Mouse (Mus musculus) neutrophil, adult 5-6 weeks (primary cell): Measurements from ENCODE around the gene Zfp963. TPM values are rescaled to one million over a fixed set of nuclear protein-coding genes. Genes with fewer than 3 reads are reported as not detected.

Experiments used
- ATAC-seq: fragments of 151-379, 151-347 bp; 2 replicates; pipeline ENCODE4 v1.8.0; 2017; ENCODE audit warnings: mild to moderate bottlenecking, moderate TSS enrichment; ENCODE audit not compliant: insufficient number of reproducible peaks, poor library complexity, low FRiP score, severe bottlenecking; ENCODE audit errors: extremely low read depth
- total RNA-seq: library from RNA; stranded (forward); fragments of 200-1000 nt; gene quantifications from 2 replicates; pipeline ENCODE4 v1.2.3, GENCODE M21; 2017

Gene Zfp963
- total RNA-seq: 8.8 and 11.2 TPM in 2 replicates

DNA sequence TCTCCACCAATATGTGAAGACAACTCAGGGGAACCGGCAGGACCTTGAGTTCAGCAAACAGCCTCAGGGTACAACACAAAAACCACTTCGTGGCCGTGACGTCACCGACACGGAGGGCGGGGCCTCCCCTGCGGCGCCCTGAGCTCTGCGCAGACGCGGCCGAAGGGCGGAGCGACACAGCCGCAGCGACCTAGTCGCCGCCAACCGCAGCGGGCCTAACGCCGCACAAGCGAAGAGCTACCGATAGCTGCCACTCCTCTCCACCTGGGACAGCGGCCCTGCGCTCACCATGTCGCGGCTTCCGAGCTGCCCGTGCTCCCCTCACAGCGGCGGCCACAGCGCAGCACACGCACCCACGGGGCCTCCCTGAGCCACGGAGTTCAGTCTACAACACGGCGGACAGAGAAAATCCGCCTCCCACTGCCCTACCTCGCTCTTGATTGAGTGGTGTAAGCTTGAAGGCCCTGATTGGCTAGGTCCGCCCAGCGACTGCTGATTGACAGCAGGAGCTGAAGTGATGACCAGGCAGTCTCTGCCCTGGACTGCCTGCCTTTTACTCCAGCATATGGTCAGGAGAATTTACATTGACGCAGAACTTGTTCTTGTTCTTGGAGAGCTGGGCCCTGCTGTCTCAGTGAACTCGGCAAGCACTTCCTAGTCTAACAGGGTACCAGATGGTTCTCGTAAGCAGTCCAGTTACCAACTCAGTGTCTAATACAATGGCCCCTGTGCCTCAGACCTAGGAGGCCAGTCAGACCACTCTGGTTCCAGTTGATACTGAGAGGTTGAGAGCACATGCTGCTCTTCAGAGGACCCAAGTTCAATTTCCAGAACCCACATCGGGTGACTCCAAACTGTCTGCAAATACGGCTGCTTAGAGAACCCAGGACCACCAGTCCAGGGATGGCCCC is at the start of gene Zfp963:
TSS of gene Zfp963 (minus strand) at position 427 of the 911 bp plus-strand sequence.
- ATAC-seq: peak; percentile 96

DNA sequence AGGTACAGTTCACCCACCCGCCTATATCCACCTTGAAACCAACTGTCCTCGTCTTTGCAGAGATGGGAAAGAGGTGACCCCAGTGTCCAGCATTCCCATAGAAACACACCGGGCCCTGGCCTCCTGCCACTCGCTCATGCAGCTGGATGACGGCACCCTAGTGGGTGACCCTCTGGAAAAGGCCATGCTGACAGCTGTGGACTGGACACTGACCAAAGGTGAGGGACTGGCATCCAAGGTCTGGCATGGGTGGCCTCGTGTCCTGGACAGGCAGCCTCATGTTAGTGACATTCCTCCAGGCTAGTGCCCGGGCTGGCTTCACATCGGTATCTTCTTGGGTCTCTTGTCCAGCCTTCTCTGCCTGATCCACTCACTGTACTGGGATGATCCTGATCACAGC is 49.5 kb upstream of the Zfp963 start:
- no peak for ATAC-seq

DNA sequence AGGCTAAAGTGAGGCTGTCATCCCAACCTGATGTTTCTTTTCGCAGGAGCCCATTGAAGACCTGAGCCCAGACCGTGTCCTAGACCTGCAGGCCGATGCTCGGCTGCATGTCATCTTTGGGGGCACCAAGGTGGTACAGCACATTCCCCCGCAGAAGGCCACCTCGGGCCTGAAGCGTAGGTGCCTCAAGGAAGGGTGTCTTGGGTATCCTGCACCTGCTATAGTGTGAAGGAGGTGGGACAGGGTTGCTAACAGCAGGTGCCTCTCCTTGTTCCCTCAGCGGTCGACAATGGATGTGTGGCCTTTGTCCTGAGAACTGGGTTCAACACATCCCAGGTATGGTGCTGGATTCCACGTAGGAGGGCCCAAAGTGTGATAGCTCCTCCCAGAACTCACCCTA is 47.9 kb upstream of the Zfp963 start:
- no peak for ATAC-seq

DNA sequence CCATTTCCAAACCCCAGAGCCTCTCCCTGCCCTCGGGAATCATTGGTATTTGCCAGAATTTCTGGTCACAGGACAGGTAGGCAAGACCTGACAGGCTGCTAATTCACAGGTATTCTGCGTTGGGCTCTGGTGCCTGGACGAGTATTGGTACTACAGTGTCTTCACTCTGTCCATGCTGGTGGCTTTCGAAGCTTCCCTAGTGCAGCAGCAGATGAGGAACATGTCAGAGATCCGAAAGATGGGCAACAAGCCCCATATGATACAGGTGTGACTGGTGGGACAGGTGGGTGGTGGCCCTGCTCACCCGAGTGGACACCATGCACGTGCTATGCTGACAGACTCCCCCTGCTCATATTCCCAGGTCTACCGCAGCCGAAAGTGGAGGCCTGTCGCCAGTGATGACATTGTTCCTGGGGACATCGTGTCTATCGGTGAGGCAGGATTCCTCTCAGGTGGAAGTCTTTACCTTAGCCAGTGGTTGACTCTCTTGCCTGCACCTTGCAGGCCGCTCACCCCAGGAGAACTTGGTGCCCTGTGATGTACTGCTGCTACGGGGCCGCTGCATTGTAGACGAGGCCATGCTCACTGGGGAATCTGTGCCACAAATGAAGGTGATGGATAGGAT is 47.1 kb upstream of the Zfp963 start:
- no peak for ATAC-seq

DNA sequence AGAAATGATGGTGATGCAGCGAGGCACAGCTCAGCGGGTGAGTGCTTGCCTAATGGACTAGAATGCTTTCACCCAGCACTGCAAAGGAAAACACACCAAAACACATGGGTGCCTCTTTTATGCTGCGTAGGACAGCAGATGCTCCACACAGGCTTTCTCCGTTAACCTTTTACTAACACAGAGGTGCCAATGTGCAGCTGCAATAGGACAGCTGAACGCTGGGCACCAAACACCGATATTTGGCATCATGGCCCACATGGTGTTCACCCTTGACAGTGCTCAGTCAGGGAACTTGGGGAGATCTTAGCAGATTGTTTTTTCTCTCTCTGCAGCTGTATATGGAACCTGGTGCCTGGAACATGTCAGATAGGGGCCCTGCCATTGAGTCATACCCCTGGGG is 45.1 kb upstream of the Zfp963 start:
- no peak for ATAC-seq

DNA sequence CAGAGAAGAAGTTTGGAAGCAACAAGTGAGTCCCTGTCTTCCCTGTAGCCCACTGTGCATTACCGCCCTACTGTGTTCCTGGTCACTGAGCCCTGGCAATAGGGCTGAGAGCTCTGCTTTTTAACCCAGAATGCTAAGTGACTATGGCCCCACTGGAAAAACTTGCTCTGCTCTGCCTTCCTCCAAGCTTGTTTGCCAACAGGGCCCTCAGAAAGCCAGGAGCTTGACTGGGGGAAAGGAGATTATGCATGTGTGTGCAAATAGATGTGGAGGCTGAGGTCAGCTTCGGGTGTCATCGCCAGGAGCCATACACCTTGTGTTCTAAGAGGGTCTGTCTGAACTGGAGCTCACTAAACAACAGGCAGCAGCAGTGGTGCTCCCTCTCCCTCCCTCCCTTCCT is 44.3 kb upstream of the Zfp963 start:
- ATAC-seq: no peak

DNA sequence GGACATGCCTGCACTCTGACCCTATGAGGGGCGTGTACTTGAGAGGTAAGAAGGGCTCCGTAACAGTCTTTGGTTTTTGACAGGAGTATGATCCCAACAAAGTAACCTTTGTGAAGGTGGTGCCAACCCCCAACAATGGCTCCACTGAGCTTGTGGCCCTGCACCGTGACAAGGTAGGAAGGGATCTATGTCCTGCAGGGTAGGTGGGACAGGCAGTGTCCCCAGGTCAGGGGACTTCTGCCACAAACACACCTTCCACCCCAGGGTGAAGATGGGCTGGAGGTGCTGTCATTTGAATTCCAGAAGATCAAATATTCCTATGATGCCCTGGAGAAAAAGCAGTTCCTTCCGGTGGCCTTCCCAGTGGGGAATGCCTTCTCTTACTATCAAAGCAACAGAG is 43.9 kb upstream of the Zfp963 start:
- no peak for ATAC-seq

DNA sequence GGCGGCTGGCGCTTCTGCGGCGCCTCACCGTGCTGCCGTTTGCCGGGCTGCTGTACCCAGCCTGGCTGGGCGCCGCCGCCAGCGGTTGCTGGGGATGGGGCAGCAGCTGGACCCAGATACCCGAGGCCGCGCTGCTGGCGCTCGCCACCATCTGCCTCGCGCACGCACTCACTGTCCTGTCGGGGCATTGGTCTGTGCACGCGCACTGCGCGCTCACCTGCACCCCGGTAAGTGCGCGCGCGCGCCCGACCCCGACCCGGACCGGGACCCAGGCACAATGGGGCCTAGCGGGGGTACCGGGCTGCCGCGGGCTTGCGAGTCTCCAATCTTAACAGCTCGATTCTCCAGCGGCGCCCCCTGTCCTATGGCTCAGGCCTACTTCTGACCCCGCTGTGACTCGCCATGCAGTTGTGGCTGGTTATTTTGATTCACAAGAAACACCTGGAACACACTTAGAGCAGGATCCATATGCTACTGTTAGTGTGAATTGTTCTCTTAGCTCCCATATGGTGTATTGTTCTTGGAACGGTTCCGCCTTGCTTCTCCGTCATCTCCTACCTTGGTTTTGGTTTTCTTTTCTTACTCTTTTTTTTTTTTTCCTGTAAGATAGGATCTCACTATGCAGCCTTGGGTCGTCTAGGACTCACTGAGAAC is 41.8 kb upstream of the Zfp963 start:
- no peak for ATAC-seq

DNA sequence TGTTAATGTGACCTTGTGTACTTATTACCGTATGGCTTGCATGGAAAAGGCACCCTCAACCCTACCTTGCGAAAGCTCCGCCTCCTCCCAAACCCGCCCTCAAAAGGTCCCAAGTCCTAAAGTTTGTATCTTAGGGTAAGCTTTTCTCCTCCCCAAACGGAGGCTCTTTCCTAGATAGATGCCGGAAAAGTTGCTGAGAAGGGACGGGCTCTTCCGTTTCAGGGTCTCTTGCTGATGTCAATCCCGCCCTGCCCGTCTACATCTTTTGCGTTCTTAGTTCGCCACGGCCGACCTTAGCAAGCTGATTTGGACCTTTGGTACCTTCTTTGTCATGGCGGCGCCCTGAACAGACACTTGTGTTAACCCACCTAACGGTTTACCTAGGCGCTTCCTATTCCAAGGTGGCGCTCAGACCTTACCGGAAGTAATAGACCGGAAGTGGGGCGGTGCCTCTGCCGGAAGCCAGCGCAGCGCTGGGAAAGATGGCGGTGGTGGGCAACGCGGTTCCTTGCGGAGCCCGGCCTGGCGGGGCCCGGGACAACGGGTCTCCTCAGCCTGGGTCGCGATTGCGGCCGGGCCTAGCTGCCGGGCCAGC is 41.1 kb upstream of the Zfp963 start, which contains the start of the genes Atp13a1 and Zfp866:
TSS of gene Atp13a1 (plus strand) at position 391 of the 595 bp plus-strand sequence.
TSS of gene Zfp866 (minus strand) at position 406 of the 595 bp plus-strand sequence.
- ATAC-seq: peak; percentile 98

DNA sequence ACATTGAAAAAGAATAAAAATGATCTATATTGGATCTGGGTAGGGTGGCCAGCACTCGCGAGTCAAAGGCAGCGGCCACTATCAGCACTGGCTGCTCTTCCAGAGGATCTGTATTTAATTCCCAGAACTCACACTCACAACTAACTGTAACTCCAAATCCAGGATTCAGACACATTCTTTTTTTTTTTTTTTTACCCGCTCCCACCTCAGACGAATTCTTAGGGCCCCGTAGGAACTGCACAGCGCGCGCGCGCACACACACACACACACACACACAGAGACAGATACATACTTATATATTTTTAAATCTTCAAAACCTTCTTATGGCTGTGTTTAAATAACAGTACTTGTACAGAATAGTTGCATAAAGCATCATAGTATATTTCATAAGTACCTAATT is 40.6 kb upstream of the Zfp963 start:
- no peak for ATAC-seq

DNA sequence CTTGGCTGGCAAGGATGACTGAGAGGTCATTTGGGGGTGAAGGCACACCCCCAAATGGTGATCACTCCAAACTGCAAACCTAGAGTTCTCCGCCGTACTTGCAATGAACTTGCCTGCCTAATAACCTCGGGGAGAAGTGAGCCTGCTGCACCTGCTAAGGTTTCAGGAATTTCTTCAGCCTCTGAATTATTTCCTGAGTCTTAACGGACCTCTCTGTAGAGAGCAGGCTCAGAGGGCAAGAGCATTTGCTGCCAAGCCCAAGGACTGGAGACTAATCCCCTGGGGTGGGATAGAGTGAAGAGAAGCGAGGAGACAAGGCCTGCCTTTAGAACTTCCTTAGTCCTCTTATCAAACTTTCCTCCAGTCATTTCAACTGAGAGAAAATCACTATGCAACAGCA is 40.0 kb upstream of the Zfp963 start:
- ATAC-seq: no peak

DNA sequence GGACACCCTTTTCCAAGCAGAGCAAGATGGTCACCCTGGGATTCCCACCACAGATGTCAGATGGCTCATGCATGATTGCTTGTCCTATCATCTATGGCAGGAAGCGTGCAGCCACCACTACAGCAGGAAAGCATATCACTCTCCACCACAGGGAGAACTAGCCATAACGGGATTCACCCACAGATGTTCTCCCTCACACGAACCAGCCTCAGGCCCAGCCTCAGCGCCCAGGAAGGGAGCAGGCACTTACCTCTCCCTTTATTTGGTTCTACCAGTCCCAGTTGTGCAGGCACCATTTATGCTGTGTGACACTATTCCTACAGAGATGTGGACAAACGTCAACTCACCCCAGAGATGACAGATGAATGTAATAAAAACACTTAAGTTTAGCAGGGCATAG is 39.3 kb upstream of the Zfp963 start:
- ATAC-seq: no peak

DNA sequence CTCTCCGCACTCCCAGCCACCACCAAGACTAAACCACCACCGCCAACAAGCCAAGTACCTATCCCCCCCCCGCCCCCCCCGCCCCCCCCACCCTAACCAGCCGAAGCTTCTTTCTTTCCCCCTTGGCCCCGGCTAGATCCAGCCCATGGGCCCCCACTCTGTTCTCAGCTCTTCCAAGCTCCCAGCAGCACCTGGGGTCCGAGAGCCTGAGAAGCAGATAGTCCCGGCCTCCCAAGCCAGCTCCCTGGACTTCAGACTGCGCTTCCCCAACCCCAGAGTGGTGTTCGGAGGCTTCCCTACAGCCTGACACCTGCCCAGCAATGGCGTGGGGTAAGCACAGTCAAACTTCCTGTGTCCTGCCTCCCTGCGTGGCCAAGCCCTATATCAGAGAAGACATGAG is 27.3 kb upstream of the Zfp963 start:
- no peak for ATAC-seq

DNA sequence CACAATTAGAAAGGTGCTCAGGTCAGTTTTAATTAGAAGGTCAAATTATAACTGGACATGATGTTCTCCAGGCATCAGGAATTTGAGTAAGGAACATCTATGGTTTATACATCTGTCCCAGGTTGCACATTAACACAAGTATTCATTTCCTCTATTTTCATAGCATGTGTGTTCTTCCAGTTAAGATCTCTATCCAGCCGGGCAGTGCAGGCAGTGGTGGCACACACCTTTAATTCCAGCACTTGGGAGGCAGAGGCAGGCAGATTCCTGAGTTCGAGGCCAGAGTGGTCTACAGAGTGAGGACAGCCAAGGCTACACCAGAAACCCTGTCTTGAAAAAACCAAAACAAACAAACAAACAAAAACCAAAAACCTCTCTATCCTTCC is 25.4 kb upstream of the Zfp963 start:
- ATAC-seq: no peak

DNA sequence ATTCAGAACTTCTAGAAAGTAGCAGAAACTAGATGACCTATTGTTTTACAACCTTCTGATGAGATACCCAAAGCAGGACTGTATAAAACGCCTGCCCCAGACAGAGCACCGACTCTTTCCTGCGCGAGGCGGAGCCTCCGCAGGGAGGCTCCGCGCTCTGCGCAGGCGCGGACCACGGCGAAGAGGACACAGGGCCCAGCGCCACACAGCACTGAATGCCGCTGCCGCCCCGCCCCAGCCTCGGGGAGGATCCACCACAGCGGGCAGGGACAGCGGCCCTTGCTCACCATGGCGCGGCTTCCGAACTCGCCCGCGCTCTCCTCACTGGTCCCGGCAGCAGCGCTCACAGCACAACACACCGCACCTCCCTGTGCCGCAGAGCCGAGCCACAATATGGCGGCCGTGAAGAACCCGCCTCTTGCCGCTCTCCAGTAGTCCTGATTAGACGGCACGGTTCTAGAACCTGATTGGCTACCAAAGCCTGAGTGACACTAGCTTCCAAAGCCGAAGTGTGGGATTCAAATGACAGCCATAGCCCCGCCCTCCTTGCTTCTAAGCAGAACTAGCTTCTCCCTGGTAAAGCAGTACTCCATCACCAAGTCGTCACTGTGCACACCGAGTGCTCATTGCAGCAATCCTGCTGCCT is 24.9 kb upstream of the Zfp963 start, which contains the start of gene Gm20422:
TSS of gene Gm20422 (minus strand) at position 384 of the 646 bp plus-strand sequence.
- peak; percentile 99 for ATAC-seq

DNA sequence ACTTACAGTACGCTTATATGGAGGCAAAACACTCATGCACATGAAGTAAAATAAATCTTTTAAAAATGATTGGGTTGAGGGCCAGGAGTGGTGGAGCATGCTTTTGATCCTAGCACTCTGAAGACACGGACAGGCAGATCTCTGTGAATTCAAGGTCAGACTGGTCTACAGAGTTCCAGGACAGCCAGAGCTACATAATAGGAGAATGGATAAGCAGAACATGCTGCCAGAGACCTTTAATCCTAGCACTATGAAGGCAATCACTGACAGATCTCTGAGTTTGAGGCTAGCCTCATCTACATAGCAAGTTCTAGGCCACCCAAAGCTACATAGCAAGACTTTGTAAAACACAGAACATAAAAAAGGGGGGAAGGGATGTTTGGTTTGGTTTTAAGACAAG is 22.3 kb upstream of the Zfp963 start:
- ATAC-seq: no peak

DNA sequence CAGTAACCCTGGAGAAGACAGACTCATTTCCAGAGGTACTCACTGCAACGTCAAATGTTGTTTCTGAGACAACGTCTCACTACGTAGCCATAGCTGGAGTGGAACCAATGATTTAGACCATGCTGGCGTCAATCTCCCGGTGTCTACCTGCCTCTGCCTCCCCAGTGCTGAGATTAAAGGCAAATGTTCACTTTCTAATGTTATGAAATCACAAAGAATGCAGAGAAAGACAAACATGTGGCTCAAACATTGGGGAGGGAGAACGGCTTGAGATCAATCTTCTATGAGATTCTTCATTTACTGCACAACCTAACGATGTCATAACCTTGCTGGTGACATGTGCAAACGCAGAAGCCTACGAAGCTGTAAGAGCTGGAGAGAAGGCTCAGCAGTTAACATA is 21.5 kb upstream of the Zfp963 start:
- no peak for ATAC-seq

DNA sequence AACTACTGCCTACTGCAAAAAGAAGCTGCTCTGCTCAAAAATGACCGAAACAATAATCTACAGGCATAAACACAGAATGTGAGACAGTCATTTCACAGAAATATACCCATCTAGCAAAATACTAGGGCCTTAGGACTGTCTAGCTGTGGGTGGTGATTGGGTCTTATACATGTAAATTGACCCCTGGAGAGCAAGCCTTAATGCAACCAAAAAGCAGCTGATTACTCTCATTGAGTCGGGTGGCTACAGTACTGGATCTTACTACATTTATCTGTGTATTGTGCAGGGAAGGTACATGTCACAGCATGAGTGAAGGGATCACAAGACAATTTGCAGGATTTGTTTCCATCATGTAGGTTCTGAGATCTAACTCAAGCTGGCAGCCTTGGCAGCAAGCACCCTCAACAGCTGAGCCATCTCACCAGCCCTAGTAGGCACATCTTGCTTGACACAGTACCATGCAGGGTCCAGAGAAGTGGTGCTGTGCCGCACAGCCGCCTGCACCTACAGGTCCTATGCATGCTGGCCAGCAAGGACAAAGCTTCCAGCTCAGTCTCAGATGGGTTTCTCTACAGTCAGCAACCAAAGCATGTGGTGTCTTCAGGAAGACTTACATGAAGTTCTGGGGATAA is 12.2 kb upstream of the Zfp963 start:
- no peak for ATAC-seq
